Mouse (Mus musculus): ENCODE data around the gene Adamts9.

The Adamts9 gene

GRCm38 (mm10) chr6:92921843-92922242 is 21.4 kb downstream of the Adamts9 start:
- DNase-seq, result no peak

GRCm38 (mm10) chr6:92920938-92921689 is 22.2 kb downstream of the Adamts9 start:
- no peak for DNase-seq

GRCm38 (mm10) chr6:92910611-92911010 is 32.7 kb downstream of the Adamts9 start:
- DNase-seq, result no peak

GRCm38 (mm10) chr6:92909361-92909760 is 33.9 kb downstream of the Adamts9 start:
- no peak for DNase-seq

- no peak for DNase-seq
These were observed 37.4 kb downstream of the Adamts9 start for GRCm38 (mm10) chr6:92905922-92906321.

- DNase-seq, result no peak
These were observed 38.8 kb downstream of the Adamts9 start for GRCm38 (mm10) chr6:92904491-92904890.

- no peak for DNase-seq
These were observed 39.3 kb downstream of the Adamts9 start for GRCm38 (mm10) chr6:92904037-92904436.

- no peak for DNase-seq
These were observed 51.8 kb downstream of the Adamts9 start for GRCm38 (mm10) chr6:92891535-92891934.

- no peak for DNase-seq
These were observed 60.0 kb downstream of the Adamts9 start for GRCm38 (mm10) chr6:92883131-92883900.

GRCm38 (mm10) chr6:92882446-92882845 is 60.8 kb downstream of the Adamts9 start:
- DNase-seq, result no peak

- no peak for DNase-seq
These were observed 63.5 kb downstream of the Adamts9 start for GRCm38 (mm10) chr6:92879700-92880265.

GRCm38 (mm10) chr6:92878771-92879170 is 64.5 kb downstream of the Adamts9 start:
- no peak for DNase-seq

- DNase-seq, result no peak
These were observed 66.1 kb downstream of the Adamts9 start for GRCm38 (mm10) chr6:92877236-92877635.

GRCm38 (mm10) chr6:92876121-92876520 is 67.2 kb downstream of the Adamts9 start:
- DNase-seq, result no peak

GRCm38 (mm10) chr6:92875340-92875739 is 68.0 kb downstream of the Adamts9 start:
- no peak for DNase-seq

- DNase-seq, result no peak
These were observed 68.4 kb downstream of the Adamts9 start for GRCm38 (mm10) chr6:92874854-92875253.

- no peak for DNase-seq
These were observed 70.5 kb downstream of the Adamts9 start for GRCm38 (mm10) chr6:92872766-92873165.

GRCm38 (mm10) chr6:92871813-92872212 is 71.5 kb downstream of the Adamts9 start:
- DNase-seq, result no peak

- DNase-seq, result no peak
These were observed 73.6 kb downstream of the Adamts9 start for GRCm38 (mm10) chr6:92869582-92870219.

- DNase-seq, result no peak
These were observed 74.2 kb downstream of the Adamts9 start, which contains the start of gene Gm15737 for GRCm38 (mm10) chr6:92869089-92869581. Gene Gm15737 (plus strand): TSS chr6:92869357.

- no peak for DNase-seq
These were observed 80.7 kb downstream of the Adamts9 start for GRCm38 (mm10) chr6:92862599-92862998.

GRCm38 (mm10) chr6:92860285-92860912 is 82.9 kb downstream of the Adamts9 start:
- no peak for DNase-seq
